Mouse (Mus musculus) limb, embryonic 15.5 days (tissue): ENCODE results near the gene Sh3pxd2a. TPM values are rescaled to one million over a fixed set of nuclear protein-coding genes. Genes with fewer than 3 reads are reported as not detected.
"Not testable (repeated sequence)": the region's sequence is repeated elsewhere in the genome, so short reads cannot be mapped to it uniquely, and the experiment has no call there.

Experiments
- ATAC-seq: fragments of 200-750 bp; cut with Nextera tagmentation; 2 replicates; pipeline ENCODE4 v1.8.0; 2017; ENCODE audit warnings: low read depth, moderate TSS enrichment; ENCODE audit not compliant: insufficient number of reproducible peaks, low FRiP score, low TSS enrichment
- H3K27ac ChIP-seq: fragments of 300-500 bp; sonication (generic); 2 replicates; pipeline ENCODE4 v1.5.1; 2015; ENCODE audit warnings: moderate library complexity, mild to moderate bottlenecking, inconsistent platforms
- H3K27me3 ChIP-seq: fragments of 300-500 bp; sonication (generic); 2 replicates; pipeline ENCODE4 v1.6.1; 2015; ENCODE audit warnings: inconsistent platforms
- H3K36me3 ChIP-seq: fragments of 300-500 bp; sonication (generic); 2 replicates; pipeline ENCODE4 v1.6.1; 2015; ENCODE audit warnings: inconsistent platforms
- H3K4me1 ChIP-seq: fragments of 300-500 bp; sonication (generic); 2 replicates; pipeline ENCODE4 v1.6.1; 2015; ENCODE audit warnings: inconsistent platforms
- H3K4me2 ChIP-seq: fragments of 300-500 bp; sonication (generic); 2 replicates; pipeline ENCODE4 v1.6.1; 2015; ENCODE audit warnings: mild to moderate bottlenecking, inconsistent platforms
- H3K4me3 ChIP-seq: fragments of 300-500 bp; sonication (generic); 2 replicates; pipeline ENCODE4 v1.5.1; 2015; ENCODE audit warnings: mild to moderate bottlenecking, inconsistent platforms
- H3K9ac ChIP-seq: fragments of 300-500 bp; sonication (generic); 2 replicates; pipeline ENCODE4 v1.6.1; 2015; ENCODE audit warnings: inconsistent platforms
- H3K9me3 ChIP-seq: fragments of 300-500 bp; sonication (generic); 2 replicates; pipeline ENCODE4 v1.6.1; 2016; ENCODE audit warnings: inconsistent platforms
- WGBS: fragments of 180-500 bp; shearing (Covaris S2); methylation state at CpG from one replicate; pipeline ENCODE4 v1.1.7; 2015; 5-methylcytosine and 5-hydroxymethylcytosine counted together
- polyA plus RNA-seq: library from polyadenylated mRNA; unstranded; fragments of >200 nt; fragmentation: Nextera tagmentation; extraction: Ambion mirVana; gene quantifications from 2 replicates; pipeline ENCODE4 v1.2.1, GENCODE M21; 2015

Sh3pxd2a gene
- polyA plus RNA-seq, 1 experiment from 2014 or later: 12.4 TPM

DNA sequence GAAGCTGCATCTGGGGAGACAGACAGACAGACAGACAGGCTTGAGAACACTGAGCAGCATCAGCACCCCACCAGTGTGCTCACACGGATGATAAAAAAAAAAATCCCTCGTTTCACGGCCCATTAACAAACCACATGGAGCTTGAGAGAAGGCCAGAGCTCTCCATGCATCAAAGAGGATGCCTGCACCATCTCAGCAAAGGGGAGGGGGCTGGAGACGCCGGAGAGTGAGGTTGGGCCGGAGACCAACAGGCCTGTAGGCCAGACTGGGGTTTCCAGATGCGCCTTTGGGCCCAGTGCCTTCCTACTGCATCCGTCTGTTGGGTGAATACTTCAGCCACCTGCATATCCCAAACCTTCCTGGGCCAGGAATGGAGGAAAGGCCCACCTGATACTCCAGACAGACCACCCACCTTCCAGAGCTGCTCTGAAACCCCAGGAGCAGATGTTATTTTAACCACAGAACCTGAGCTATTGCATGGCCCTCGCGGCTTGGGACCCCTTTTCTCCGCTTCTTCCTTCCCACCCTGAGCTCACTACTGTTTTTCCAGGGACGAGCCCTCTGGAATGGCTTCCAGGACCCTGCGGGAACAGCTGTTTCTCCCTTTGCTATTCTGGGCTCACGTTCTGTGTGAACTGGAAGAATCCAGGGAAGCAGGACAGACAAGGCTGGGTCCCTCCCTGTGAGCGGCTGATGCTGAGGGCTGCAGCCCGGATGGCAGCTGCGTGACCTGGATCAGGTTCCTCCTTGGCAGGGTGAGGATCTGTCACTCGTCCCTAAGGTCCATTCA, 66.1 kb downstream of the Sh3pxd2a start:
- H3K4me1 ChIP-seq: peaks cover 45% of the 10 kb centered on the region
- H3K4me3 ChIP-seq: no peak overlapping the region
- H3K9ac ChIP-seq: no peak overlapping the region
- peak overlapping the region; percentile 68 for H3K27ac ChIP-seq
- H3K36me3 ChIP-seq: peaks cover 15% of the 10 kb centered on the region; the same call in 1 of the 2 replicates
- no peaks in the 10 kb centered on the region for H3K27me3 ChIP-seq
- no peaks in the 10 kb centered on the region for H3K9me3 ChIP-seq
- H3K4me2 ChIP-seq: peak overlapping the region; percentile 17; the same call in 1 of the 2 replicates
- 28% methylated on average over 18 of the region's 18 CpGs for WGBS
- peak; percentile 58; the same call in 1 of the 2 replicates for ATAC-seq

- H3K4me3 ChIP-seq: no peak overlapping the region
- H3K4me1 ChIP-seq: peaks cover 30% of the 10 kb centered on the region
- no peak for ATAC-seq
- no peaks in the 10 kb centered on the region for H3K9me3 ChIP-seq
- no peak overlapping the region for H3K9ac ChIP-seq
- H3K27ac ChIP-seq: no peak overlapping the region
- peaks cover 15% of the 10 kb centered on the region; the same call in 1 of the 2 replicates for H3K36me3 ChIP-seq
- H3K27me3 ChIP-seq: no peaks in the 10 kb centered on the region
- H3K4me2 ChIP-seq: no peak overlapping the region
- WGBS: 78% methylated on average over 4 of the region's 4 CpGs
These were observed 68.9 kb downstream of the Sh3pxd2a start for GRCm38 (mm10) chr19:47395338-47395737.

GRCm38 (mm10) chr19:47394781-47395180, 69.4 kb downstream of the Sh3pxd2a start:
- not testable (repeated sequence) for H3K4me3 ChIP-seq, ATAC-seq, H3K4me2 ChIP-seq, H3K9me3 ChIP-seq, H3K27ac ChIP-seq, H3K9ac ChIP-seq, H3K27me3 ChIP-seq
- H3K36me3 ChIP-seq: peaks cover 15% of the 10 kb centered on the region; the same call in 1 of the 2 replicates
- WGBS: 87% methylated on average over 1 of the region's 1 CpGs
- H3K4me1 ChIP-seq: peaks cover 29% of the 10 kb centered on the region

- no peak for ATAC-seq
These were observed 73.3 kb downstream of the Sh3pxd2a start for GRCm38 (mm10) chr19:47390878-47391277.

DNA sequence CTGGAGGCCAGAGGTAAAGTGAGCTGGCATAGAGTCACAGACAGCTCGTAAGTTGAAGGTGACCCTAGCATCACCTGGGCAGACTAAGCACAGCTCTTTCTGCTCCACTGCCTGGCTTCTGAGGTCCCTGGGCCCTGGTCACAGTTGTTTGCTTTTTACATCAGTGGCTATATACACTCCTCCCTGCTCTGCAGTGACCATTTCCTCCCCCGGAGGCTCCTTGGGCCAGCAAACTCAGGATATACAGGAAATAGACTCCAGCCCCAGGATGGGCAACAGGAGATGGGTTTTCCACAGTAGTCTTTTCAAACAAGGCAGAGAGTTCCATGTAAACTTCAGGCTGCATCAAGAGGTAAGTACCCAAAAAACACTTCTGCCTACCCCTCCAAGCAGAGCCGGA, 76.3 kb downstream of the Sh3pxd2a start:
- ATAC-seq: no peak
- Histone ChIP-seq H3K27me3 (no peaks in the 10 kb centered on the region), H3K4me2 (no peak overlapping the region), H3K9ac (no peak overlapping the region), H3K36me3 (no peaks in the 10 kb centered on the region), H3K4me3 (no peak overlapping the region), H3K4me1 (peaks cover 35% of the 10 kb centered on the region), H3K27ac (peak overlapping the region; percentile 74), H3K9me3 (no peaks in the 10 kb centered on the region)
- 71% methylated on average over 3 of the region's 3 CpGs for WGBS

More at GRCm38 (mm10) chr19:47390878-47391277, 73.3 kb downstream of the Sh3pxd2a start:
- Histone ChIP-seq H3K4me1 (peaks cover 21% of the 10 kb centered on the region), H3K9ac (no peak overlapping the region), H3K9me3 (no peaks in the 10 kb centered on the region), H3K36me3 (0 out of 2 replicates have a peak, but pooled peaks cover 5% of the 10 kb centered on the region), H3K4me3 (no peak overlapping the region), H3K27me3 (no peaks in the 10 kb centered on the region), H3K27ac (no peak overlapping the region), H3K4me2 (no peak overlapping the region)
- WGBS: 79% methylated on average over 13 of the region's 13 CpGs

DNA sequence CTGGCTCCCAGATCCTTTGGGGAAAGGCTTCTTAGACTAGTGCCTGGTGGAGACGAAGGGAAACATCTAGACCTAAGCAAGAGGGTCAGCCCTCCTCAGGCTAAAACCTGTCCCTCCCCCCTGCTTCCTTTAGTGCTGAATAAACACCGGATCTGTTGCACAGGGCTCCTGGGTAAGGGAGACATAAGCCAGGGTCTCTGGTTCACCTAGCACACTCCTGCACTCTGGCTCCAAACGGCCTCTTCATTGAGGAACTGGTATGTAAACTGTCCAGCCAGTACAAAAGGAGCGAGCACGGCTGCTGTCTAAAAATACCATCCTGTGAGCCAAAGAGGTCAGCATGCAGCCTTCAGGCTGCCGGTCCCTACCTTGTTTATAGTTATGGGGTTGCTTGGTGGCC, 76.8 kb downstream of the Sh3pxd2a start:
- peak overlapping the region; percentile 74 for H3K27ac ChIP-seq
- H3K9me3 ChIP-seq: no peaks in the 10 kb centered on the region
- peaks cover 33% of the 10 kb centered on the region for H3K4me1 ChIP-seq
- H3K36me3 ChIP-seq: no peaks in the 10 kb centered on the region
- no peaks in the 10 kb centered on the region for H3K27me3 ChIP-seq
- no peak overlapping the region for H3K9ac ChIP-seq
- WGBS: 40% methylated on average over 6 of the region's 6 CpGs
- ATAC-seq: no peak
- no peak overlapping the region for H3K4me2 ChIP-seq
- no peak overlapping the region for H3K4me3 ChIP-seq

DNA sequence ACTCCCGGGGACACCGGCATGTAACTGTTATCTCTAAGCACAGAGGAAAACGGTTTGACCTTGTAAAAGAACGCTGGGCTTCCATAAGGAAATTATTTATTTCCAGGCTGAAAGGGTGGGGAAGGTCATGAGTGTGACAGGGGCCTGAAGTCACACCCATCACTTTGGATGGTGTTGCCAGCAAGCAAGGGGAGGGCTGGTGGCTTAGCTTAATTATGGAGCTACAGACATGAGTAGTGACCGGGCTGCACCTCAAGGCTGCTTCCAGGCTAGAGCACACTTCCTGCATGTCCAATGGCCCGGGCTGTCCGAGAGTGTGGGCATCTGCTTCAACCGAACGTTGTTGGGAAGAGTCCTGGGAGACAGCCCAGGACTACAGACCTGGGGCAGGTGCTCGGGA, 78.2 kb downstream of the Sh3pxd2a start:
- no peak overlapping the region for H3K9ac ChIP-seq
- no peak overlapping the region for H3K27ac ChIP-seq
- no peaks in the 10 kb centered on the region for H3K36me3 ChIP-seq
- 80% methylated on average over 10 of the region's 10 CpGs for WGBS
- no peaks in the 10 kb centered on the region for H3K9me3 ChIP-seq
- peaks cover 32% of the 10 kb centered on the region for H3K4me1 ChIP-seq
- no peak overlapping the region for H3K4me3 ChIP-seq
- no peak for ATAC-seq
- H3K27me3 ChIP-seq: no peaks in the 10 kb centered on the region
- H3K4me2 ChIP-seq: no peak overlapping the region

DNA sequence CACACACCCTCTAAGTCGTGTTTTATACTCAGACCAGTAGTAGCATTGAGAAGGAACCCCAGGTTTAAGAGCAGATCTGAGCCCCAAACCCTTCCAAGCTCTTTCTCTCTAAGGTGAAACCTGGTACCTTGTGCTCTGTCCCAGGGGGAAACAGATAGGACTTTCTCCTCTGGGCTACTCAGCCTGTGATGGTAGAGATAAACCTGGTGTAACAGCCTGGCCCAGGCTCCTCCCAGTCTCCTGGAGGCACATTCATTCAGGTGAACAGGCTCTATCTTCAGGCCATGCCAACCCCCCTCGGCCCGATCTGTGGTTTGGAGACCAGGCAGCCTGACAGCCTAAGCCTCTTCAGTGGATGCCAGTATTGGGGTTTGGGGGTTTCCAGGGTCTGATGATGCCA, 79.6 kb downstream of the Sh3pxd2a start:
- H3K36me3 ChIP-seq: no peaks in the 10 kb centered on the region
- no peak overlapping the region for H3K4me2 ChIP-seq
- no peak for ATAC-seq
- no peak overlapping the region for H3K27ac ChIP-seq
- H3K9ac ChIP-seq: no peak overlapping the region
- H3K4me1 ChIP-seq: peaks cover 32% of the 10 kb centered on the region
- no peaks in the 10 kb centered on the region for H3K9me3 ChIP-seq
- WGBS: 81% methylated on average over 3 of the region's 3 CpGs
- no peak overlapping the region for H3K4me3 ChIP-seq
- no peaks in the 10 kb centered on the region for H3K27me3 ChIP-seq

DNA sequence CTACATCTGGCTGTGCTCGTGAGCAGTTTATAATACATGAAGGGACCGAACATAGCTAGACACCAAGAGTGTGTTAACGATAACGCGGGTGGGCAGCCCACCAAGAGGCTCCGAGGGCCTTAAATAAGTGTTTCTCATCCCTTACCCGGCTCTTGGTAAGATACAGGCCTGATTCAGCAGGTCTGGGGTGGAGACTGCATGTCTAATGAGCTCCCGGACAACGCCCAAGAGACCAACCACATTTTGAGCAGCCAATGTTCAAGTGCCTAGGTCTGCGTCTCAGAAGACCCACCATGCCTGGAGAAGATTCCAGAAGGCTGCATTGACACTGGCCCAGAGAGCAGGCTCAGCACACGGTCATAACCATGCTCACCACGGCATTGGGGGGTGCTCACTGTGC, 80.2 kb downstream of the Sh3pxd2a start:
- Histone ChIP-seq H3K9me3 (no peaks in the 10 kb centered on the region), H3K27me3 (no peaks in the 10 kb centered on the region), H3K4me2 (no peak overlapping the region)

DNA sequence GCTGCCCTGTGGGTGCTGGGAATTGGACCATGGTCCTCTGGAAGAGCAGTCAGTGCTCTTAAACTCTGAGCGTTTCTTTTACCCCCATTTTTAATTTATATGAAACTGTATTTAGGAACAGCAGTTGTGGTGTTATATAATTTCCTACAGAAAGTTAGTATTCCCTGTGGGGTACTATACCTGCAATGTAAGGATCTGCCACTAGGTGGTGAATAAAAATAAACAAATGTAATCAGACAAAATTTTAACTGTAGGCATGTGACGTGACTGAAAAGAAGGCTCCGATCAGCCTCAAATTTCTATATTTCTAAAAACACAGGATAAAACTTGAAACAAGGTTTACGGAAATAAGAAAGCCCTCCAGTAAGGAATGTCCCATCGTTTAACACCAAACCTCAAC, 81.9 kb downstream of the Sh3pxd2a start:
- H3K9me3 ChIP-seq: no peaks in the 10 kb centered on the region
- H3K9ac ChIP-seq: no peak overlapping the region
- no peaks in the 10 kb centered on the region for H3K27me3 ChIP-seq
- no peak for ATAC-seq
- no peak overlapping the region for H3K4me3 ChIP-seq
- no peaks in the 10 kb centered on the region for H3K36me3 ChIP-seq
- H3K4me2 ChIP-seq: no peak overlapping the region
- WGBS: 79% methylated on average over 5 of the region's 5 CpGs
- H3K4me1 ChIP-seq: peaks cover 29% of the 10 kb centered on the region
- no peak overlapping the region for H3K27ac ChIP-seq

More for the DNA sequence above, 80.2 kb downstream of the Sh3pxd2a start:
- no peak for ATAC-seq
- Histone ChIP-seq H3K36me3 (no peaks in the 10 kb centered on the region), H3K4me3 (no peak overlapping the region), H3K4me1 (peaks cover 37% of the 10 kb centered on the region), H3K27ac (peak overlapping the region; percentile 33), H3K9ac (no peak overlapping the region)
- WGBS: 69% methylated on average over 12 of the region's 12 CpGs

DNA sequence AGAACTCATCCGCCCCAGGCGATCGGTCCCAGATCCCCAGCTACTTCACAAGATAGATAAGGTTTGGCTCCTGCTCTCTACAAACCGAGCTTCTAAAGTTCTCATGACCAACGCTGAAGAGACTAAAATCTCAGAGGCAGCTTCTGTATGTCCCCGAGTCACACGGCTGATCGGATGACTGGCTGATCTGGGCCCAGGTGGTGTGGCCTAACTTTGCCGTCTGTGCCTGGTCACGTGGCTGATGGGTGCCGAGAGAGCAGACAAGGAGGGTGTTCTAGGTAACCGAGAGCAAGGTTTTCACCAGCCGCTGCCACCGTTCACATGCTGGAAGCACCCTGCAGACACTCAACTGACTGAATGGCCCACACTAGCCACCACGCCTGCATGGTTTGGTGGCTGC, 83.2 kb downstream of the Sh3pxd2a start:
- no peaks in the 10 kb centered on the region for H3K27me3 ChIP-seq
- H3K9me3 ChIP-seq: no peaks in the 10 kb centered on the region
- 90% methylated on average over 15 of the region's 15 CpGs for WGBS
- peaks cover 31% of the 10 kb centered on the region for H3K4me1 ChIP-seq
- no peaks in the 10 kb centered on the region for H3K36me3 ChIP-seq
- no peak overlapping the region for H3K4me2 ChIP-seq
- ATAC-seq: no peak
- no peak overlapping the region for H3K4me3 ChIP-seq
- H3K27ac ChIP-seq: no peak overlapping the region
- no peak overlapping the region for H3K9ac ChIP-seq

DNA sequence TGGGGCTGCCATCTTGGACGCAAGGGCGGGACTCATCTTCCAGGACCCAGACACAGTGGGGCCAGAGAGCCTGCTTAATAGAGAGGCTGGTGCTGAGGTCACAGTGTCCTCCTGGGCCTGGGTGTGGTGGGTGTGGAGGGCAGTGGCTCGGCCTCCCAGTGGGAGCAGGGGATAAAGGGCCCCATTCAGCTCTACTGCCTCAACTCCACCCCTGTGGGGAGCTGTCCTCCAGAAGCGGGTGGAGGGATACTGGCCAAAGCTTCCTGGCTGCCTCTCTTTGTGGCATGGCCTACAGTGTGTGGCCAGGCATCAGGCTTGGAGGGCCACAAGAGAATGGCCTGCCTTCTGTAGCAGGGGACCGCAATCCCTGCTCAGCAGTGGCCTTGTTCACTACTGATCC, 85.1 kb downstream of the Sh3pxd2a start:
- peak; percentile 75 for ATAC-seq

More for the DNA sequence above, 85.1 kb downstream of the Sh3pxd2a start:
- 70% methylated on average over 5 of the region's 5 CpGs for WGBS
- H3K9ac ChIP-seq: no peak overlapping the region
- H3K9me3 ChIP-seq: no peaks in the 10 kb centered on the region
- H3K36me3 ChIP-seq: no peaks in the 10 kb centered on the region
- H3K27ac ChIP-seq: peak overlapping the region; percentile 11; the same call in 1 of the 2 replicates
- no peak overlapping the region for H3K4me3 ChIP-seq
- peaks cover 35% of the 10 kb centered on the region for H3K4me1 ChIP-seq
- H3K27me3 ChIP-seq: no peaks in the 10 kb centered on the region
- no peak overlapping the region for H3K4me2 ChIP-seq
